Mouse (Mus musculus): ENCODE data around the gene Fam71a. TPM values are rescaled to one million over a fixed set of nuclear protein-coding genes. Genes with fewer than 3 reads are reported as not detected.

Fam71a gene
- not detected in 2 replicates for polyA plus RNA-seq (2014; fragmentation: Nextera tagmentation; extraction: Ambion mirVana)

DNA sequence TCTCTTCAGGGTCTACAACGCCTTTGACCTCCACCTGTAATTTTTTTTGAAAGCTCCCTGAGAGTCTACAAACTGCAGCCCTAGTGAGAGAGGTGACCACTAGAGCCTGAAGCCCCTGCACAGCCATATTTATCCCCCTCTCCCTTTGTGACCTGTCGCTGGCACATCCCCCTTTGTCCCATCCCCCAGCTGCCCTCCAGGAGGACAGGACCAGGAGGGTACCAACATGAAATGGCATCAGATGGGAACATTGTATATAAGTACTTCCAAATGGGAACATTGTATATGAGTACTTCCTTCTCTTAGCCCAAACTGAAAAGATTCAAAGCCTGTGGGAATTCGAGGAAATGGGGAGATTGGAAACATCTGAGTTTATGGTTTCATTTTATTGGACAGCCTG lies at the start of gene Fam71a:
Gene Fam71a, minus strand, starts transcription at position 101 of the 400 bp plus-strand sequence.
- no peak for ATAC-seq (ENCODE audit: insufficient number of reproducible peaks, insufficient read depth, low FRiP score, low read depth)
- Histone ChIP-seq H3K4me3 (ENCODE audit: control insufficient read depth in 1 of 2, insufficient read depth in 1 of 2, low read depth in 1 of 2, low read length in 2 of 2) (no peak within 1 kb of the TSS), H3K9ac (ENCODE audit: low read length) (no peak within 1 kb of the TSS), H3K4me1 (ENCODE audit: control insufficient read depth in 2 of 2, insufficient read depth in 2 of 2, low read length in 2 of 2) (no peaks in the 10 kb centered on the region), H3K27me3 (ENCODE audit: control insufficient read depth, insufficient read depth, low read length) (no peaks in the 10 kb centered on the region), H3K4me2 (ENCODE audit: low read length) (no peak within 1 kb of the TSS), H3K36me3 (ENCODE audit: control insufficient read depth, insufficient read depth, low read length) (0 out of 2 replicates have a peak, but pooled peaks cover 6% of the 10 kb centered on the region), H3K27ac (replicated peaks in 1 of 2; ENCODE audit: control insufficient read depth in 1 of 2, insufficient read depth in 1 of 2, low read depth in 2 of 2, low read length in 2 of 2) (no peak within 1 kb of the TSS), H3K9me3 (ENCODE audit: control insufficient read depth, low read length) (0 out of 2 replicates have a peak, but pooled peaks cover 4% of the 10 kb centered on the region)
- 82% methylated on average over 3 of the region's 3 CpGs for WGBS

DNA sequence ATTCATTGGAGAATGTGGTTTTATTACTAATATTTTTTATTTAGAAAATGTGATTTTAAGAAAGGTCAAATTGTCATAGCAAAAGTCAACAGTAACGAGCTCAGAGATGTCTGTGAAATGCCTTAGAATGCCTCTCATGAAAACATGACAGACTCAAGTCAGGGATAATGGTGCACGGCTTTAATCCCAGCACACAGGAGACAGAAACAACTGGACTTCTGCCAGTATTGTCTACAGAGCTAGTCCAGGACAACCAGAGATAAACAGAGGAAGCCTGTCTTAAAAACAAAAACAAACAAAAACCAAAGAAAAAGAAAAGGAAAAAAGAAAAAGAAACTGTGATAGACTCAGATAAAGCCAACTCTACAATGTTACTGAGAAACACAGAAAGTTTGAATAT lies 46.5 kb upstream of the Fam71a start:
- Histone ChIP-seq H3K27me3 (ENCODE audit: control insufficient read depth, insufficient read depth, low read length) (no peaks in the 10 kb centered on the region), H3K4me2 (ENCODE audit: low read length) (no peak overlapping the region), H3K36me3 (ENCODE audit: control insufficient read depth, insufficient read depth, low read length) (no peaks in the 10 kb centered on the region), H3K9me3 (ENCODE audit: control insufficient read depth, low read length) (no peaks in the 10 kb centered on the region), H3K4me3 (ENCODE audit: control insufficient read depth in 1 of 2, insufficient read depth in 1 of 2, low read depth in 1 of 2, low read length in 2 of 2) (no peak overlapping the region), H3K4me1 (ENCODE audit: control insufficient read depth in 2 of 2, insufficient read depth in 2 of 2, low read length in 2 of 2) (no peaks in the 10 kb centered on the region), H3K9ac (ENCODE audit: low read length) (no peak overlapping the region), H3K27ac (replicated peaks in 1 of 2; ENCODE audit: control insufficient read depth in 1 of 2, insufficient read depth in 1 of 2, low read depth in 2 of 2, low read length in 2 of 2) (no peak overlapping the region)
- no peak for ATAC-seq (ENCODE audit: insufficient number of reproducible peaks, insufficient read depth, low FRiP score, low read depth)
- 24% methylated on average over 2 of the region's 2 CpGs for WGBS

DNA sequence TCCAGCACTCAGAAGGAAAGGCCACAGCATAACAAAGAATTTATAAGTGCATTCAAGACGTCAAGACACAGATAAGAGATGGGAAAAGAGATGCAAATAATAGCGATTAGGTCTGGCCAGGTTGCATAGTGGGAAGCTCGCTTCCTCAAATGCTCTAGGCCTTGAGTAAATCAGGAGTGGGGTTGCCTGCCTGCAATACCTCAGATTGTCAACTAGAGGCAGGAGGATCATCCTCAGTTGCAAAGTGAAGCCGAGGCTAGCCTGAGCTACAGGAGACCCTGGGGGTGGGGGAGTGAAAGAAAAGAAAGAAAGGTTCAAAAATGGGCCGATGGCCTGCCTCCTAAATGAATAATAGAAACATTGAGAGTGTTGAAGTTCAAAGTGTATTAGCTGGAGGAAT lies 41.2 kb upstream of the Fam71a start:
- WGBS: 74% methylated on average over 5 of the region's 5 CpGs
- H3K4me2 ChIP-seq (ENCODE audit: low read length): no peak overlapping the region
- no peak overlapping the region for H3K27ac ChIP-seq (replicated peaks in 1 of 2; ENCODE audit: control insufficient read depth in 1 of 2, insufficient read depth in 1 of 2, low read depth in 2 of 2, low read length in 2 of 2)
- ATAC-seq (ENCODE audit: insufficient number of reproducible peaks, insufficient read depth, low FRiP score, low read depth): no peak
- no peak overlapping the region for H3K9ac ChIP-seq (ENCODE audit: low read length)
- no peak overlapping the region for H3K4me3 ChIP-seq (ENCODE audit: control insufficient read depth in 1 of 2, insufficient read depth in 1 of 2, low read depth in 1 of 2, low read length in 2 of 2)
- H3K36me3 ChIP-seq (ENCODE audit: control insufficient read depth, insufficient read depth, low read length): no peaks in the 10 kb centered on the region
- no peaks in the 10 kb centered on the region for H3K9me3 ChIP-seq (ENCODE audit: control insufficient read depth, low read length)
- H3K27me3 ChIP-seq (ENCODE audit: control insufficient read depth, insufficient read depth, low read length): no peaks in the 10 kb centered on the region
- H3K4me1 ChIP-seq (ENCODE audit: control insufficient read depth in 2 of 2, insufficient read depth in 2 of 2, low read length in 2 of 2): no peaks in the 10 kb centered on the region

DNA sequence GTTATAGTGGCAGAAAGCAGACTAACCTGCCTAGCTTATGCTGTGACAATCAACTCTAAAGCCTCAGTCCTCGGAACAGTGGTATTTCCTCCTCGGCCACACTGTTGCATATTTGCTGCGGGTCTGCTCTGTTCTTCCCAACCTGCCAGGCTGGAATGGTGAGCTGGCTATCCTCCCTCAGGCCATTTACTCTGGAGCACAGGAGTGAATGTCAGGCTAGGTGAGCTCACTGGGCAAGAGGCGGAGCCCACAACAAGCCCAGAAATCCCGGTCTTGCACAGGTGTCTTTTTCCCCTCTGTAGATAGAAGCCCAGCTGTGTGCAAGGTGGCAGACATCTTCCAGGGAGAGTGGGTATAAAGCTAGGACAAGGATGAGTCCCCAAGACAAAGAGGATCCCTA lies 40.3 kb upstream of the Fam71a start:
- WGBS: 66% methylated on average over 5 of the region's 5 CpGs
- Histone ChIP-seq H3K4me3 (ENCODE audit: control insufficient read depth in 1 of 2, insufficient read depth in 1 of 2, low read depth in 1 of 2, low read length in 2 of 2) (no peak overlapping the region), H3K27ac (replicated peaks in 1 of 2; ENCODE audit: control insufficient read depth in 1 of 2, insufficient read depth in 1 of 2, low read depth in 2 of 2, low read length in 2 of 2) (no peak overlapping the region), H3K4me2 (ENCODE audit: low read length) (no peak overlapping the region), H3K36me3 (ENCODE audit: control insufficient read depth, insufficient read depth, low read length) (no peaks in the 10 kb centered on the region), H3K4me1 (ENCODE audit: control insufficient read depth in 2 of 2, insufficient read depth in 2 of 2, low read length in 2 of 2) (no peaks in the 10 kb centered on the region), H3K27me3 (ENCODE audit: control insufficient read depth, insufficient read depth, low read length) (no peaks in the 10 kb centered on the region), H3K9ac (ENCODE audit: low read length) (no peak overlapping the region), H3K9me3 (ENCODE audit: control insufficient read depth, low read length) (no peaks in the 10 kb centered on the region)
- ATAC-seq (ENCODE audit: insufficient number of reproducible peaks, insufficient read depth, low FRiP score, low read depth): no peak

- H3K27ac ChIP-seq (replicated peaks in 1 of 2; ENCODE audit: control insufficient read depth in 1 of 2, insufficient read depth in 1 of 2, low read depth in 2 of 2, low read length in 2 of 2): no peak overlapping the region
- H3K27me3 ChIP-seq (ENCODE audit: control insufficient read depth, insufficient read depth, low read length): no peaks in the 10 kb centered on the region
- no peak overlapping the region for H3K4me2 ChIP-seq (ENCODE audit: low read length)
- no peaks in the 10 kb centered on the region for H3K36me3 ChIP-seq (ENCODE audit: control insufficient read depth, insufficient read depth, low read length)
- no peaks in the 10 kb centered on the region for H3K4me1 ChIP-seq (ENCODE audit: control insufficient read depth in 2 of 2, insufficient read depth in 2 of 2, low read length in 2 of 2)
- H3K9me3 ChIP-seq (ENCODE audit: control insufficient read depth, low read length): no peaks in the 10 kb centered on the region
- no peak overlapping the region for H3K9ac ChIP-seq (ENCODE audit: low read length)
- no peak overlapping the region for H3K4me3 ChIP-seq (ENCODE audit: control insufficient read depth in 1 of 2, insufficient read depth in 1 of 2, low read depth in 1 of 2, low read length in 2 of 2)
- 70% methylated on average over 2 of the region's 2 CpGs for WGBS
- ATAC-seq (ENCODE audit: insufficient number of reproducible peaks, insufficient read depth, low FRiP score, low read depth): no peak
Measured at GRCm38 (mm10) chr1:191203496-191203895, 38.9 kb upstream of the Fam71a start.

- Histone ChIP-seq H3K9ac (ENCODE audit: low read length) (no peak overlapping the region), H3K27me3 (ENCODE audit: control insufficient read depth, insufficient read depth, low read length) (no peaks in the 10 kb centered on the region), H3K36me3 (ENCODE audit: control insufficient read depth, insufficient read depth, low read length) (no peaks in the 10 kb centered on the region), H3K9me3 (ENCODE audit: control insufficient read depth, low read length) (no peaks in the 10 kb centered on the region), H3K4me3 (ENCODE audit: control insufficient read depth in 1 of 2, insufficient read depth in 1 of 2, low read depth in 1 of 2, low read length in 2 of 2) (no peak overlapping the region), H3K4me1 (ENCODE audit: control insufficient read depth in 2 of 2, insufficient read depth in 2 of 2, low read length in 2 of 2) (no peaks in the 10 kb centered on the region), H3K4me2 (ENCODE audit: low read length) (no peak overlapping the region), H3K27ac (replicated peaks in 1 of 2; ENCODE audit: control insufficient read depth in 1 of 2, insufficient read depth in 1 of 2, low read depth in 2 of 2, low read length in 2 of 2) (no peak overlapping the region)
- ATAC-seq (ENCODE audit: insufficient number of reproducible peaks, insufficient read depth, low FRiP score, low read depth): no peak
- 78% methylated on average over 11 of the region's 11 CpGs for WGBS
Measured at GRCm38 (mm10) chr1:191202208-191202952, 37.8 kb upstream of the Fam71a start.

DNA sequence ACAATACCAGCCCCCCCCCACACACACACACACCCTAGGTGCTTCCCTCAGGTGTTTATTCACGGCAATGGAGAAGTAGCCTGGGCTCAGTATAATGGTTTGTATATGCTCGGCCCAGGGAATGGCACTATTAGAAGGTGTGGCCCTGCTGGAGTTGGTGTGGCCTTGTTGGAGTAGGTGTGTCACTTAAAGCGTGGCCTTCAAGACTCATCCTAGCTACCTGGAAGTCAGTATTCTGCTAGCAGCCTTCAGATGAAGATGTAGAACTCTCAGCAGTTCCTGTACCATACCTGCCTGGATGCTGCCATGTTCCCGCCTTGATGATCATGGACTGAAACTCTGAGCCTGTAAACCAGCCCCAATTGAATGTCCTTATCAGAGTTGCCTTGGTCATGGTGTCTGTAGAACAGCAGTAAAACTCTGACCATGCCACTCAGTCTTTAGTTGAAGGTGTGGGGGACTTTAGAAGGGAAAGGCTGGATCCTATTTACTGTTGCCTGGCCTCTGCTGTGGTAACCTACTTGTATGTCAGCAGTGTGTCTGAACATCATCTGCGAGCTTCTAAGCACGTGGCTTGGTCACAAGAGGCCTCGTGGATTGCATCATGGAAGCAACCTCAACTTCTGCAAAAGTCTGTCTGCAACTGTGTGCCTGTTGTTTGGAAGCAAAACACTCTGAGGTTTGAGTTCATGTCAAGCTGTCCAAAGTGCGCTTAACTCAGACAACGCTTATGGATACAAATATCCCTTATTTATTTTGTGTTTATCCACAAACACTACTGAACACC lies 36.4 kb upstream of the Fam71a start:
- ATAC-seq (ENCODE audit: insufficient number of reproducible peaks, insufficient read depth, low FRiP score, low read depth): no peak

More for the DNA sequence above, 36.4 kb upstream of the Fam71a start:
- Histone ChIP-seq H3K4me2 (ENCODE audit: low read length) (no peak overlapping the region), H3K9me3 (ENCODE audit: control insufficient read depth, low read length) (no peaks in the 10 kb centered on the region), H3K27me3 (ENCODE audit: control insufficient read depth, insufficient read depth, low read length) (no peaks in the 10 kb centered on the region), H3K9ac (ENCODE audit: low read length) (no peak overlapping the region), H3K4me1 (ENCODE audit: control insufficient read depth in 2 of 2, insufficient read depth in 2 of 2, low read length in 2 of 2) (no peaks in the 10 kb centered on the region), H3K4me3 (ENCODE audit: control insufficient read depth in 1 of 2, insufficient read depth in 1 of 2, low read depth in 1 of 2, low read length in 2 of 2) (no peak overlapping the region), H3K27ac (replicated peaks in 1 of 2; ENCODE audit: control insufficient read depth in 1 of 2, insufficient read depth in 1 of 2, low read depth in 2 of 2, low read length in 2 of 2) (no peak overlapping the region), H3K36me3 (ENCODE audit: control insufficient read depth, insufficient read depth, low read length) (no peaks in the 10 kb centered on the region)
- WGBS: 82% methylated on average over 9 of the region's 9 CpGs

Data from heart, embryonic 14.5 days (tissue).